Comparison of ENCODE assay signal across 8 mouse cellular contexts in genomic region chr4:77361728-77362127, GRCm38 (mm10).
"Had no signal": no experiment of that assay in that cellular context is flagged by ENCODE, and none has a peak within 500 bp of the region (broad histone marks: within the 10 kb centered on the region; RNA-seq: fewer than 3 reads in every experiment).

No protein-coding gene starts in this region.

- H3K4me1 ChIP-seq: limb, embryonic 15.5 days; liver, embryonic 12.5 days had no signal

- H3K9ac ChIP-seq: limb, embryonic 15.5 days; liver, embryonic 12.5 days had no signal

- H3K4me2 ChIP-seq: limb, embryonic 15.5 days; liver, embryonic 12.5 days had no signal

- H3K9me3 ChIP-seq: limb, embryonic 15.5 days; liver, embryonic 12.5 days had no signal

- H3K36me3 ChIP-seq: limb, embryonic 15.5 days; liver, embryonic 12.5 days had no signal

- ATAC-seq: liver, embryonic 12.5 days; midbrain, embryonic 16.5 days had no signal

- H3K27me3 ChIP-seq: limb, embryonic 15.5 days; liver, embryonic 12.5 days had no signal

- H3K4me3 ChIP-seq: limb, embryonic 15.5 days; liver, embryonic 12.5 days had no signal

- H3K27ac ChIP-seq: limb, embryonic 15.5 days; liver, embryonic 12.5 days had no signal

- DNase-seq: kidney, adult 8-10 months; kidney, postnatal 36 days; layer of hippocampus, adult 9-11 months; right cerebral cortex, postnatal 14 days; thymus, postnatal 36 days had no signal
